Mouse (Mus musculus): ENCODE results near the gene Hivep1. TPM values are rescaled to one million over a fixed set of nuclear protein-coding genes. Genes with fewer than 3 reads are reported as not detected.

Hivep1 gene
- polyA plus RNA-seq, 1 experiment from 2014 or later = 18.4 TPM

Other genes with a start within 250 kb of the Hivep1 start
- 0.32 TPM in 1 of 2 replicates, not detected in the other for gene Adtrp, start 204.3 kb upstream of the Hivep1 start, polyA plus RNA-seq (2014; fragmentation: Nextera tagmentation; extraction: Ambion mirVana)
- 1.6 and 2.1 TPM in 2 replicates for gene Edn1, start 249.5 kb downstream of the Hivep1 start, polyA plus RNA-seq (2014; fragmentation: Nextera tagmentation; extraction: Ambion mirVana)

Data from hindbrain, embryonic 11.5 days (tissue).